Mouse (Mus musculus) B cell, adult 67 days (primary cell): ENCODE data around the gene Adgre5. TPM values are rescaled to one million over a fixed set of nuclear protein-coding genes. Genes with fewer than 3 reads are reported as not detected.

Experiments used
- total RNA-seq, 2 experiments: library from RNA; stranded (reverse); gene quantifications; 4 replicates each; pipeline ENCODE4 v1.2.4; 2023

The Adgre5 gene
- total RNA-seq = 100 to 1,000 TPM; 576 to 708 TPM

GRCm38 (mm10) chr8:83740976-83741741 is at the start of gene Adgre5:
Gene Adgre5 (minus strand): TSS chr8:83741326.

GRCm38 (mm10) chr8:83715031-83715690 is 26.0 kb downstream of the Adgre5 start, which contains the start of gene Ddx39:
Gene Ddx39 (plus strand): TSS chr8:83715177.

GRCm38 (mm10) chr8:83698661-83699453 is 42.3 kb downstream of the Adgre5 start, which contains the start of gene Pkn1:
Gene Pkn1 (minus strand): TSS chr8:83699179.

Other genes starting within 250 kb of the Adgre5 start
- gene Olfr370, start 205.5 kb downstream of the Adgre5 start, total RNA-seq = not detected
- gene Ndufb7, start 174.7 kb downstream of the Adgre5 start, total RNA-seq = 10 to 100 TPM; 82.3 to 84.3 TPM
- 100 to 1,000 TPM; 217 to 268 TPM for gene Tecr, start 133.4 kb downstream of the Adgre5 start, total RNA-seq
- 100 to 1,000 TPM in 1 of 2 experiments, 10 to 100 TPM in 1; 73.0 to 124 TPM for gene Dnajb1, start 133.1 kb downstream of the Adgre5 start, total RNA-seq
- 10 to 100 TPM; 24.8 to 27.6 TPM for gene Gipc1, start 88.6 kb downstream of the Adgre5 start, total RNA-seq
- gene Ptger1, start 74.6 kb downstream of the Adgre5 start, total RNA-seq = 1 to 10 TPM in 1 of 2 experiments, under 1 TPM in 1; 0.44 to 1.5 TPM
- gene Pkn1, start 42.1 kb downstream of the Adgre5 start, total RNA-seq = 100 to 1,000 TPM; 371 to 382 TPM
- gene Ddx39, start 26.1 kb downstream of the Adgre5 start, total RNA-seq = 100 to 1,000 TPM; 118 to 122 TPM
- 10 to 100 TPM in 1 of 2 experiments, 1 to 10 TPM in 1; 7.9 to 10.3 TPM for gene Adgrl1, start 158.8 kb upstream of the Adgre5 start, total RNA-seq
- 1 to 10 TPM; 1.7 to 2.9 TPM for gene Gm10644, start 213.9 kb upstream of the Adgre5 start, total RNA-seq
- 1 to 10 TPM; 7.7 to 8.8 TPM for gene Asf1b, start 214.2 kb upstream of the Adgre5 start, total RNA-seq
- 10 to 100 TPM; 45.3 to 45.4 TPM for gene Prkaca, start 231.7 kb upstream of the Adgre5 start, total RNA-seq